Mouse (Mus musculus) adrenal gland, postnatal 14 days (tissue): ENCODE results near the gene Acap1. TPM values are rescaled to one million over a fixed set of nuclear protein-coding genes. Genes with fewer than 3 reads are reported as not detected.
"Not testable (repeated sequence)": the region's sequence is repeated elsewhere in the genome, so short reads cannot be mapped to it uniquely, and the experiment has no call there.

ENCODE experiments used
- DNase-seq: peaks from one replicate; pipeline ENCODE4 v3.0.0; 2021; ENCODE audit warnings: mixed read lengths
- long read RNA-seq, 2 experiments: library from polyadenylated mRNA; stranded (forward); transcript quantifications; one replicate each; pipeline ENCODE4 v2.0.0; 2021
- total RNA-seq: library from RNA; stranded (reverse); gene quantifications from 2 replicates; pipeline ENCODE4 v1.2.3, GENCODE M21; 2021

Gene Acap1
- 2.1 and 14.4 TPM in 2 replicates for total RNA-seq
- long read RNA-seq, experiment 1, partial matches to known transcripts, result 0 of 6 reads
- long read RNA-seq, experiment 1, other reads (novel, unspliced or antisense), result 2 of 6 reads
- long read RNA-seq, experiment 2, partial matches to known transcripts, result 1 of 5 reads
- long read RNA-seq, experiment 2, other reads (novel, unspliced or antisense), result 4 of 5 reads

DNA sequence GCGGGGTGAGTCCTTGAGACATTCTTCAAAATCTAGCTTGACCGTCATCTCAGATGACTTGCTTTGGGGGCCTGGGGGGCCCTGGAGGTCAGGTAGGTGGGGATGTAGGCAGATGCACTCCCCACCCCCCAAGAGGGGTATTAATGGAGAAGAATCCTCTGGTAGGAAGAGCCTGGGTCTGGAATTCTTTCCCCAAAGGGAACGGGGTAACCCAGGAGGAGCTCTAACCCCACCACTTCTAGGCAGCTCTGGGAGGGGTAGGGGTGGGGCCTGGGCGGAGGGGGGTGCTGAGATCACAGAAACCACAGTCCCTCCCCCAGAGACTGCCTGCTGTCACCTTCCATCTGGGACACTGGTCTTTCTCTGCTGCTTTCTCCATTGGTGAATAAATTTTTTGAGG, at the start of gene Acap1:
TSS of gene Acap1 (minus strand) at position 249 of the 400 bp plus-strand sequence.
- no peak for DNase-seq

DNA sequence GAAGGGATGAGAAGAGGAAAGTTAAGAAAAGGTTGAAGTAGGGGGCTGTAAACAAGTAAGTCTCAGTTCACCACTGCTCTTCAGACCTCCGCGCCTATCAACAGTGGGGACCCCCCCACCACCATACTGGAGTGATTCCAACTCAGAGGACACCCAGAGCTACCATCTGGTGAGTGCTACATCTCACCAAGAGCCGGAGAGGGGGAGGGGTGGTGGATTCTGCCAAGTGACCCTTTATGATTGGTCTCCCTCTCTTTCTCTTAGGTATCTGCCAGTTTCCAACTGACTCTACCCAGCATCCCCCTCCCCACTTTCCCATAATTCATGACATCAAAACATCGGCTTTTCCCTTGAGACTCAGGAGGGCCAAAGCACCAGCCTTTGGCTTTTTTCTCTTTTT, 45.6 kb upstream of the Acap1 start:
- DNase-seq, result no peak

DNA sequence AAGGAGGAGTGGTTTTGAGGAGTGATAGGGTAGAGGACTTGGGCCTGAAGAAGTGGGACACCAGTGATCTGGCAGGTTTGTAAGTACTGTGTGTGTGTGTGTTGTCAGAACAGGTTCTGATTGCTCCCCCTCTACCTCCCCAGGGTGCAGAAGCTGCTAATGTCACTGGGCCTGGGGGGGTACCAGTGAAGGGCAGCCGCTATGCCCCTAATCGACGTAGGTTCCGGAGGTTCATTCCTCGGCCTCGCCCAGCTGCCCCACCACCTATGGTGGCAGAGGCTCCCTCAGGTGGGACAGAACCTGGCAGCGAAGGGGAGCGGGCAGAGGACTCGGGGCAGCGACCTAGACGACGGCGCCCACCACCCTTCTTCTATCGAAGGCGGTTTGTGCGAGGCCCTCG, 44.4 kb upstream of the Acap1 start:
- DNase-seq, result no peak

DNA sequence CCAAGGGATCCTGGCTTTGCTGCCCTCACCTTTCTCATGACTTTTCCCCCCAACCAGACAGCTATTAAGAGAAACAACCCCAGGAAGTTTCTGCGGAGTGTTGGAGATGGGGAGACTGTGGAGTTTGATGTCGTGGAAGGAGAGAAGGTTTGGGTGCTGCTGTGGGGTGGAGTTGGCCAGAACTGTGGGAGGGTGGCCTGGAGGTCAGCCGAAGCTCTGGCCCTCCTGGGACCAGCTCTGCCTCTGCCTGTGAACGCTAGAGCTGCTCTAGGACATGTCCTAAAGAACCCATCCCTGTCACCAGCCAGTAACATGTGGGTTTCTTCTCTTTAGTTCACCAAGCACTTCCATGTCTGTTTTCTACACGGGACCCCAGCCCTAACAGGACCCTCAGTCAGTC, 43.8 kb upstream of the Acap1 start:
- DNase-seq, result peak; percentile 46

DNA sequence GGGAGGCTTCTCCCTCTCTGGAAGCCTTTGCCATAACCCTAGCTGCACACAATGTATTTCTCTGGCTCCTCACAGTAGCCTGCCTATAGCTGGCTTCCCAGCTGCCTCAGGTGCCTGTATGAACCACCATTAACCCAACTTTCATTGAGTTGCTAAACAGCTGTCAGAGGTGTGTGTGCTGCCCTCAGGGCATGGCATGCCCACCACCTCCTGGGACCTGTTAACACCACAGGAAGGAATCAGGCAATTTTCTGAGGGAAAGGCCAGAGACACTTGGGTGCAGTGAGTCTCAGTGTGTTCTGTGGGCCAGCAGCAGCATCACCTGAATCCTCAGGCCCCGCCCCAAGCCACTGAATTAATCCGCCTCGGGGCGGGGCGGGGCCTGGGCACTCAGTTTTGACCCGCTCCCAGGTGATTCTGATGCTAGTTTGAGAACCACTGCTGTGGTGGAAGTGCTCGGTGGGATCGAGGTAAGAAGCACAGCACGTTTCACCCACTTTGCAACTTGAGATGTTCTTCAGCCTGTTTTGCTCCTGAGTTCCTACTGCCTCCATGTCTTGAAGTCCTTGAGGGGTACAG, 43.2 kb upstream of the Acap1 start:
- peak; percentile 17 for DNase-seq

DNA sequence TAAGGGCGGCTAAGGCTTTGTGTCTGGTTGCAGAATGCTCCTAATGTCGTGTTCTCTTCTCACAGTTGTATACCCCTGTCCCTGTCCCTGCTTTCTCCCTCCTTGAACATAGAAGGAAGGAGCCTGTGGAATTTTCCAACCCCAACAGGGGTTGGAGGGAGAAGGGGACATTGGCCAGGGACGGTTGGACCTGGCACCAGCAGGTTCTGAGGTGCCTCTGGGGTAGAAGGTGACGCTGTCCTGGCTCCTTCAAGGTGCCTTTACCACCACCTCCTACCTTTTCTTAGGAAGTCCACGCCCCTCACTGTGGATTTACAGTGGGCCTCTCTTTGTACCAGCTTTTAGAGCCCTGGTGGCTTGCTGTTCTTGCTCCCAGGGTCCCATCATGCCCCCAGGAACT, 42.5 kb upstream of the Acap1 start:
- DNase-seq, result peak; percentile 14

DNA sequence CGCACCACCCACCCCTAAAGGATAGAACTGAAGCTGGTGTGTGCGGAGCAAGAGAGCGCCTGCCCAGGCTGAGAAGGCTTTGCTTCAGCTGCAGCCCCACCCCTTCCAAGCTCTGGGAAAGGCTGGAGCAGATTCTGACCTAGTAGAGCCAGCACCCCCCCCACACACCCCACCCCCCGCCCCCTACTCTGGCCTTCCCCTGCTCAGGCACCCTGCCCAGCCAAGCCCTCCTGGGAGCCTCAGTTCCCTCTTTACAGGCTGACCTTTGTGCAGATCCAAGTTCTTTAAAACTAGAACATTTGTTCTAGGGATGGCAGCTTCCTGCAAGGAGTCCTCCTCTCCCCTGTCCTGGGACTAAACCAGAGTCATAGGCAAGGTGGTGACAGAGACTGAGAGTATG, 42.0 kb upstream of the Acap1 start:
- DNase-seq, result peak; percentile 81

DNA sequence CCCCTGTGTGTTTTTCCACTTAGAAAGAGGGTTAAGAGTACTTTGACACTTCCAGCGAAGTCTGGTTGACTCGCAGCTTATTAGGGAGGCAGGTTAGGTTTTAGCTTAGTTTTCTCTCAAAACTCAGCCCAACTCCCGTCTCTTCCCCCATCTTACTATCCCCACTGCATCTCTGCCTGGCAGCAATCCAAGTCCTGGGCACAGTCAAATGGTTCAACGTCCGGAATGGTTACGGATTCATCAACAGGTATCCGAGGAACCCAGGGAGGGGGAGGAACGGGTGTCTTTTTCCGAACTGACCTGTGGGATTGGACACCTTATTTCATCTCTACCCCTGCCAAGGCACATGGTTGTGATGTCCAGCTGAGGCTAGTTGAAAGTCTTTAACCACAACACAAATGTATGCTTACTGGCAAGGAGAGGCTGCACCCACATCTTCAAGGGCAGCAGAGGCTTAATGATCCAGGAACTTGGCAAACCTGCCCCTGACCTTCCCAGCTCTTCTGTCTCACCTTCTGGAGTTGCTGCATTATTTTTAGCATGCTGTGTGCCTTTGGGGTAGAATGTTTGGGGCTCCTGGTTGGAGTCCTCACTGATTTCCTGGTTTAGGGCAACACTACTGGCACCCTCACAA, 41.5 kb upstream of the Acap1 start:
- DNase-seq, result no peak

DNA sequence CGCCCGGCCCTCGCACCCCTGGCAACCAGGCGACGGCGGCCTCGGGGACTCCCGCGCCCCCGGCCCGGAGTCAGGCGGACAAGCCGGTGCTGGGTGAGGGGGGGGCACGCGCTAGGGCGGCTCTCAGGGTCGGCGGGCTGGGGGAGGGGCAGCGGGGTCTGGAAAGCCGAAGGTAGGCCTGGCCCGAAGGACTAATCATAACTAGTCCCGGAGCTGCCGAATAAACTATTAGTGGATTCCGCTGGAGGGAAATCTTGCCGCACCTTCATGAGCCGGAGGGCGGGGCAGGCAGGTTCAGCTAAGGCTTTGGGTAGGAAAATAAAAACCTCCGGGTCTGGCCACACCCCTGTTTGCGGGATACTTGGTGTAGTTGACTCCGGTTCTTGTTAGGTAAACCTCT, 40.8 kb upstream of the Acap1 start:
- peak; percentile 55 for DNase-seq

DNA sequence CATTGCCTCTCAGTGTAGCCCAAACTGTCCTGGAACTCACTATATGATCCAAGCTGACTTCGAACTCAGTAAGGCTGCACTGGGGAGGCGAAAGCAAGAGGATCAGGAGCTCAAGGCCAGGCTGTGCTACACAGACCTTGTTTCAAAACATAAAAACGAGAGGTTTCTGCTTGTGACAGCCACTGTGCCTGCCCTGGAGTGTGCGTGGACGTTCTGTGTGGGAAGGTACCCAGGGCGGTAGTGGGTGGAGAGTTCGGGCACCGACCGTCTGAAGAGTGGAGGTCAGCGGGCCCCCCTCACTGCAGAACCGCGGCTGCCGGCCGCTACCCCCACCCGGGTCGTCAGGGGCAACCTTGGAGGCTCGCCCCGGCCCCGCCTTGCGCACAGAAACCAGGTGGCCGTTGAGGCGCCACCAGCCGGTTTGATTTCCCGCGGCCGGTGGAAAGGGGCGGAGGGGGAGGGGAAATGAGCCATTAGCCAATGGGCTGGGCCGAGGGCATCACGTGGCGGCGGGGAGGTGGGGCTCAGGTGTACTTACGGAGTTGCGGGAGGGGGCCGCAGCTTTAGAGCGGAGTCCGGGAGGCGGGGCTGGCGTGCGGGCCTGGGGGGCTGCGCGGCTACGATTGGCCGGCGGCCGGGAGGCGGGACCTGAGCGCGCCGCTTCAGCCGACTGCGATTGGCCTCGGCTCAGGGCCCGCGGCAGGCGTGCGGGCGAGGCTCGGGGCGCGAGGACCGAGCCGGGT, 40.0 kb upstream of the Acap1 start, which contains the start of gene Ybx2:
TSS of gene Ybx2 (plus strand) at position 660 of the 743 bp plus-strand sequence.
- DNase-seq, result peak; percentile 94

DNA sequence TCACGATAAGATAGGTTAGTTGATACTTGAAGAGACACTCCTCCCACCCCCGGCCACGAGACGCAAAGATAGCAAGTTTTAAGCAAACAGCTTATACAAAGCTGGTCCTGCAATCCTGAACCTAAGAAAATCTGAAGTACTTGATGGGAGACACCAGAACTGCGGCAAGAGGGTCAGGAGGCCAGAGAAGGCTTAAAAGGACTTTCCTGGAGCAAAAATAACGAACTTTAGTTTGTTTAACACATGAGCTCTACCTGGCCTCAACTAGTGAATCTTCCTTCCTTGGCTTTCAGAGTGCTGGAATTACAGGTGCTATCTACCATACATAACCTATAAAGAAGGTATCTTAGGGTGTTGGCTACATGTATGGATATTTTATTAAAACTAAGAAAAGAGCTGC, 39.3 kb upstream of the Acap1 start:
- DNase-seq, result no peak

DNA sequence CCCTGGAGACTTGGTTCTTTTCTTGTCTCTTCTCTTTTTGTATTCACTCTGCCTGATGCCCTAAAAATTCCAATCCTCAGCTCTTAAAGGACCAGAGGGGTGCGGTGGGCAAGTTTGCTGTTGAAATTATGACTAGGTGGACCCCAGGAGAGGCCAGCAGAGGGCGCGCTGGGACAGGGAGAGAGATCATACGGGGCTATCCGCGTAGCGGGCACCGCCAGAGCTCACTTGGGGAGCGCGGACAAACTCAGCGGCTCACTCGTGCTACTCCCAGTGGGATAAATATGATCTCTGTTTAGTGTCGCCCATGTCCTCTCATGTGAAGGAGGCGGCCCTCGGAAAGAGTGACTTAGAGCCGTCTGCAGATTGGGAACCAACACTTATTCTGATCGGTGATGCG, 38.8 kb upstream of the Acap1 start:
- DNase-seq, result peak; percentile 98

DNA sequence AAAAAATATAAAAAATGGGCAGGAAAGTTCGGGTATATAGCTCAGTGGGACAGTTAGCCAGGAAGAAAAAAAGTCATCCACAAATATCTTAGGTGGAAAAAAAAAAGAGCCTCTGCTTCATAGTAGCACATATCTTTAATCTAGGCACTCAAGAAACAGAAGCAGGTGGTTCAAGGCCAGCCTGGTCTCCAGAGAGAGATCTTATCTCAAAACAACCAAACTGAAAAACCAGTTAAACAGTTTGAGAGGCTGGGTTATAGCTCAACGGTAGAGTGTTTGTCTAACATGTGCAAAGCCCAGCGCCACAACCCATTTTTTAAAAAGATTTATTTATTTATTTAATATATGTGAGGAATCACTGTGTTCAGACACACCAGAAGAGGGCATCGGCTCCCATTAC, 37.7 kb upstream of the Acap1 start:
- no peak for DNase-seq

DNA sequence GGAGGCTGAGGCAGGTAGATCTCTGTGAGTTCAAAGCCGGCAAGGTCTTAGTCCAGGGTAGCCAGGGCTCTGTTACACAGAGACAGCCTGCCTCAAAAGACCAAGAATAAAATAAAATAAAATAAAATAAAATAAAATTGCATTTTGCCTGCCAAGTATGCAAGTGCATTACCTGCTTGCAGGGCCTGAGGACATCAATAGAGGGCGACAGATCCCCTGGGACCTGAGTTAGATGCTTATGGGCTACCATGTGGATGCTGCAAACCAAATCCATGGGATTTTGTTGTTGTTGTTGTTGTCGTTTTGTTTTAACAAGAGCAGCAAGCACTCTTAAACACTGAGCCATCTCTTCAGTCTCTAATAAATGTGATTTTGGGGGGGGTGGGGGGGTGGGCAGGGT, 36.9 kb upstream of the Acap1 start:
- DNase-seq, result peak; percentile 18

DNA sequence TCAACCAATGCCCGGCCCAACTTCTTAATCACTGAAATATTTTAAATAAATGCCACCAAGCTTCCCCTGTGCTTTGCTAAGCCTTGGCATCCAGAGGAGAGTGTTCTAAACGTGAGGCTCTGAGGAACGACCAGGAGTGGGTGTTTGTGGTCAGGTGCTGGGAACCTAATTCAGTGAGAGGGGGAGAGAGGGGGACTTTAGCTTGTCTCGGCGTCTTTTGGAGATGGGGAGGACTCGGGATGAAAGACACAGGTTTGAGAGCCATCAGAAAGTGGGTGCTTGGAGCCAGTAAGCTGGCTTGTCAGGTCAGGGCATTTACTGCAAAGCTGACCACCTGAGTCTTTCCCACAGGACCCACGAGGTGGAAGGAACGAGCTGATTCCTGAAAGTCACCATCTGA, 36.4 kb upstream of the Acap1 start:
- no peak for DNase-seq

DNA sequence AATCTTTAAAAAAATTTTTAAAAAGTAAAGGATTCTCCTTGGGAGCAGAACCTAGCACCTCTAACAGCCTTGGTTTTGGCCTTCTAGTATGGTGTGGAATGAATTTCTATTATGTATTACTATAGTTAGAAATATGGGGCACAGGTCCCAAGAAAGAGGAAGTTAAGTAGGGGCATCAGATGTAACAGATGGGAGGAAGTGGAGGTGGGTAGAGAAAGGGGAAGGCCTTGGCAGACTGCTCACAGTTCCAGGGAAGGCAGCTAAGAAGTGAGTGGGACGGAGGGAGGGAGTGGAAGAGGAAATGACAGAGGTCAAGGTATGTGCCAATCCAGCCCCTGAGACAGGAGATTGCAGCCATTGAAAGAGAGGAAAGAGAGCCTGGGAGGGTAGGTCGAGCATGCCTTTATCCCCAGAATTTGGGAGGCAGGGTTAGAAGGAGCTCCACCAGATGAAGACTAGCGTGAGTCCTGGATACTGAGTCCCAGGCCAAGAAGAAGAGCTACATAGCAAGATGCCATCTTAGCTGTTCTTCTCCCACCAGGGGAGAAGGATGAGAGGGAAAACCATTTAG, 35.7 kb upstream of the Acap1 start:
- DNase-seq, result no peak

DNA sequence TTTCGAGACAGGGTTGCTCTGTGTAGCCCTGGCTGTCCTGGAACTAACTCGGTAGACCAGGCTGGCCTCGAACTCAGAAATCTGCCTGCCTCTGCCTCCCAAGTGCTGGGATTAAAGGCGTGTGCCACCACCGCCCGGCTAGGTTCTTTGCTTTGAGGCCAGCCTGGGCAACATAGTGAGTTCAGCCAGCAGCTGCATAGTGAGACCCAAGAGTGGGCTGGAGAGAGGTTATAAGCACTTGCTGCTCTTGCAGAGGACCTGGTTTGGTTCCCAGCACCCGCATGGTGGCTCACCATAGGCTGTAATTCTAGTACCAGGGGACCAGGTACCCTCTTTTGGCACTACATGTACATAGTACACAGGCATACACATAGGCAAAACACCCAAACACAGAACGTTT, 34.8 kb upstream of the Acap1 start:
- DNase-seq, result not testable (repeated sequence)

DNA sequence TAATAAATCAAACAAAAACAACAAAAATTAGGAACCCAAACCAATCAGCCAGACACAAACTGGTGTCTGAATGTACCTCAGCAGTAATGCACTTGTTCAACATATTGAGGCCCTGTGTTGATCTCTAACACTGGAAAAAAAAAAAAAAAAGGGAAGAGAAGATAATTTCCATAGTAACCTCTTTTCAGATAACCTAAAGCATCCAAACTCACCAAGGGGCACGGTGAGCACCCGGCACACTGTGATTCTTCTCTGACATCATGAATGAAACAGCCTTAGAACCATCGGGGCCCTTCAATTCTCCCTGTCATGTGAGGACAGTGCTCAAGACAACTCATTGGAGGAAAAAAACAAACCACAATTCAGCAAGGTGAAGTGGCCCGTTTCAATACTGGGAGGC, 34.4 kb upstream of the Acap1 start:
- no peak for DNase-seq

DNA sequence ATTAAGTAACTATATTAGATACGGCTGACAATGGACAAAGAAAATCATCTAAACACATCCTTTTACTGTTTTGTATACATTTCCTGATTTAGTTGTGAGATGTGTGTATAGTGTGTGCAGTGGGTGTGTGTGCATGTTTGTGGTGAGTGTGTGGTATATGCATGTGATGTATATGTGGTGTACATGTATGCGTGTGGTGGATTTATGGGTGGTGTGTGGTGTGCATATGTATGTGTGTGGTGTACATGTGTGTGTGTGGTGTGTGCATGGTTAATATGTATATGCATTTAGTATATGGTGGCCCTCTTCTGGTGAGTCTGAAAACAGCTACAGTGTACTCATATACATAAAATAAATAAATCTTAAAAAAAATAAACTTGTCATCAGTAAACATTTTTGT, 32.2 kb upstream of the Acap1 start:
- DNase-seq, result no peak

DNA sequence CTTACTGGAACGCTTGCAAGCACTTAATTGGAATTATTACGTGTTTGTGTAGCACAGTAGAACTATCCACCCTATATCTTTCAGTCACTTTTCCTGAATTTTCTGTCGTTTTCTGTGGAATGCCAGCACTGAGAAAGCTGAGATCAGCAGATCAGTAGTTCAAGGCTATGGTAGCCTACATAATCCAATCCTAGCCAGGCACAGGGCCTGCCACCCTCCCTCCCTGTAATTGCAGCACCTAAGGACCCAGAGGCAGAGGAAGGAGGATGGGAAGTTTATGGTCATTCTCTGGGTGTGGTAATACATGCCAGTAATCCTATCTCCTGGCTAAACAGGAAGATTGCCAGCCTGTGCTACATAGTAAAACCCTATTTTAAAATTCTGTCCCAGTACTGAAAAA, 27.5 kb upstream of the Acap1 start:
- DNase-seq, result peak; percentile 23

DNA sequence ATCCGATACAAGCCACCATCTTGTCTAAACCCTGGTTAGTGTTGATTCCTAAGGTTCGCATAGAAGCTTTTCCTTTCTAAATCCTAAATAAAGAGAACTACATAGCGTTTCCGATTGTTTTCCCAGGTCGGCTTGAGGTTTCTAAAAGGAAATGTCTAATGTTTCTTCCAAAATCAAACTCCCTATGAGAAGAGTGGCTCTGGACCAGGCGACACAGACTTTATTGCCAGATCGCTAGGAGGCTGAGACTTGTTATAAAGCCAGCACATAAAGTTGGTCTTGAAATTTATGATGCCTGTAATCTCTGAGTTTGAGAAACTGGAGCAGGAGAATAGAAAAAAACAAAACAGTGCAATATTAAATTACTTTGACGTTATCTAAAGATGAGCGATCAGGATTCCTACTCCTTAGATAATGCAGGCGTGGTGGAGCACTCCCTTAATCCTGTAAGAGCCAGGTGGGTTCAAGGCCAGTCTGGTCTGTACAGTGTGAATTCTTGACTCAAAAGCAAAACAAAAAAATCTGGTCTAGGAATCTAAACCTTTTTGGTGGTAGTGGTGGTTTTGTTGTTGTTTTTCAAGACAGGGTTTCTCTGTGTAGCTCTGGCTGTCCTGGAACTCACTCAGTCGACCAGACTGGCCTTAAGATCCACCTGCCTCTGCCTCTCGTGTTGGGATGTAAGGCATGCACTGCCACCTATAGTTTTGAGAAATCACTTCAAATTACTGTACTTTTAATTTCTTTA, 26.8 kb upstream of the Acap1 start:
- DNase-seq, result peak; percentile 30
